Mouse (Mus musculus): ENCODE results near the gene Cd4.

DNA sequence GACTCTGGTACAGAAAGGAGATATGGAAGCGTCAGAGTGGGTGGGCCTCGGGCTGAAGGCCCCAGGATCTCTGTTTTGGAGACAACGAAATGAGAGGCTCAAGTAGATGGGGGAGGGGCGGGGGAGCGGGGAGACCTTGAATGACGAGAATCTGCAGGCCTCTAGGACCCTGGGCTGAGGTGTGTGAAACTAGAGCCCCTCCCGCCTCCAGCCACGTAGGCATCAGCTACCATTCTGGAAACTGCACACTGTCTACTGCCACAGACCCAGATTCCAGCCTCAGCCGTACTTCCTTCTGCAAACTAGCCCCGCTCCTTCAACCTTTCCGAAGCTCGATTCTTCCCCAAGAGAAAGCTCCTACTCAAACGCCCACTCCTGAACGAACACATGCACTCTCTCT, 31.7 kb downstream of the Cd4 start:
- no peak for TF ChIP-seq CTCF (IDR thresholded peaks at IDR 0.05; ENCODE audit: extremely low read depth, insufficient read depth, insufficient read length, insufficient replicate concordance)
- no peak for TF ChIP-seq POLR2A (IDR thresholded peaks at IDR 0.05; ENCODE audit: low read depth, low read length)
